Mouse (Mus musculus) retina, postnatal 1 day (tissue): ENCODE data around the gene Gm45618.
"Not testable (repeated sequence)": the region's sequence is repeated elsewhere in the genome, so short reads cannot be mapped to it uniquely, and the experiment has no call there.

Experiments
- DNase-seq: peaks from one replicate; pipeline ENCODE4 v3.0.0-alpha.2; 2012

The Gm45618 gene

DNA sequence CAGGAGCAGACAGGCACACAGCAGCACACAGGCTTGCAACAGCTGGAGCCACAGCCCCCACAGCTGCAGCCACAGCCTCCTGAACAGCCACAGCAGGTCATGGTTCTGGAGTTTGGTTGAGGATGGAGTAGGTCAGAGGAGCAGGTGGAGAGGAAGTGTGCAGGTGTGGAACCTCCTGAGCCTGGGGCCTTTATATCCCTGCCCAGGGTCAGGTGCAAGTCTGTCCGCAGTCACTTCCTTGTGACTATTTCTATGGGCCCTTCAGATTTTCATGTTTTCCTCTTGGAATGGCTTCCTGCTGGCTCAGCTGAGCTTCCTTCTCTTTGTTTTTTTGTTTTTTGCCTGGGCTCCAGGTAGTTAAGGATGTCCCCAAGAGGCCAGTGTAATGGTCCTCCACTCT is at the start of gene Gm45618:
TSS of gene Gm45618 (minus strand) at position 101 of the 400 bp plus-strand sequence.
- not testable (repeated sequence) for DNase-seq

DNA sequence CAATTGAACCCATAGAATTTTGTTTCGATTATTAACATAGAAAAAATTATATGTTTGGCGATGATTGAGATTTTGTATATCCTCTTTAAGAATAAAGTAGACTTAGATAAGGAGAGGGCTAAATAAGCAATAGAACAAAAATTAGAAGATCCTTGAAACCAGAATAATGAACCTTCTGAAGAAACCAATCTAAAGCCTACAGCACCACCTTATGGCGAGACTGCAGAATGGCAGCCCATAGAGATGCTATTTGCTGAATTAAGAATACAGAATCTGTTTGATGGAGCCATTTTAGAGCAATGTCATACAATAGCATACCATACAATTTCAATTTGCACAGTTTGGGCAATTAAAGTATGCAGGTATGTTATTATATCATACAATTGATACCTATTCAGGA is 49.3 kb upstream of the Gm45618 start:
- DNase-seq: peak; percentile 42

DNA sequence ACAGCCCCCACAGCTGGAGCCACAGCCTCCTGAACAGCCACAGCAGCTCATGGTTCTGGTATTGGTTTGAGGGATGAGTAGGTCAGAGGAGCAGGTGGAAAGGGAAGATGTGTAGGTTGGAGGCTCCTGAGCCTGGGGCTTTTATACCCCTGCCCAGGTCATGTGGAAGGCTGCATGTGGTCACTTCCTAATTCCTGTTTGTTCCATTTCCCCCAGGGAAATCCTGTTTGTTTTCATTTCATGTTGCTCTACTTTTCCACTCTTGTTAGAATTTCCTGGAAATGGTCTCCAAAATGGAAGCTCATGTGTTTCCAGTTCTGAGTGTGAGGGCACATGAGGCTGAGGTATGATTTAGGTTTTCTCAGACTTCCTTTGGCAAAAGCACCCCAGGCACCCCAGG is 45.1 kb upstream of the Gm45618 start, which contains the start of gene Gm4553:
TSS of gene Gm4553 (minus strand) at position 101 of the 400 bp plus-strand sequence.
- DNase-seq: not testable (repeated sequence)

DNA sequence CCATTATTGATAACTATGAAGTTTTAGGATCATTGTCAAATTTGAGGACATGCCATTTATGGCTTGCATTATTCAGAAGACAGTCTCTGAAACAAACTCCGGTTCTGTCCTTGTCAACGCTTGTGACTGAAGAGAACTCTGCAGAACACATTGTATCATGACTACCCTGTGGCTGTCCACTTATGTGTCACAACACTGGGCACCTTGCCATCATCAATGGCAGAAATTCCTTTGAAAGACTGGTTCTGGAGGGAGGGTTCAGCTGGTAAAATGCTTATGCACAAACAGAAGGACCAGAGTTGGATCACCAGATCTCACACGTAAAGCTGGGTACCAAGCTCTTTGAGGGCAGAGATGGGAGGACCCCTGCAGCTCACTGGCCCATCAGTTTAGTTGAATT is 38.8 kb upstream of the Gm45618 start:
- DNase-seq: no peak

DNA sequence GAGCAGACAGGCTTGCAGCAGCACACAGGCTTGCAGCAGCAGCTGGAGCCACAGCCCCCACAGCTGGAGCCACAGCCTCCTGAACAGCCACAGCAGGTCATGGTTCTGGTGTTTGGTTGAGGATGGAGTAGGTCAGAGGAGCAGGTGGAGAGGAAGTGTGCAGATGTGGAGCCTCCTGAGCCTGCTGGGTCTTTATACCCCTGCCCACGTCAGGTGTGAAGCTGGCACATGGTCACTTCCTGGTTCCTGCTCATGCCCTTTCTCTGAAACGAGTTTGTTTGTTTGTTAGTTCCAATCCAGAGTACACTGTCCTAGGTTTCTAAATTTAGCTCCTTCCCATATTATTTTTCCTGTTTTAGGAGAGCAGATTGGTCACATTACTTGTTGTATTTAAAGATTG is 36.5 kb upstream of the Gm45618 start, which contains the start of gene Gm29735:
TSS of gene Gm29735 (minus strand) at position 101 of the 400 bp plus-strand sequence.
- DNase-seq: not testable (repeated sequence)

DNA sequence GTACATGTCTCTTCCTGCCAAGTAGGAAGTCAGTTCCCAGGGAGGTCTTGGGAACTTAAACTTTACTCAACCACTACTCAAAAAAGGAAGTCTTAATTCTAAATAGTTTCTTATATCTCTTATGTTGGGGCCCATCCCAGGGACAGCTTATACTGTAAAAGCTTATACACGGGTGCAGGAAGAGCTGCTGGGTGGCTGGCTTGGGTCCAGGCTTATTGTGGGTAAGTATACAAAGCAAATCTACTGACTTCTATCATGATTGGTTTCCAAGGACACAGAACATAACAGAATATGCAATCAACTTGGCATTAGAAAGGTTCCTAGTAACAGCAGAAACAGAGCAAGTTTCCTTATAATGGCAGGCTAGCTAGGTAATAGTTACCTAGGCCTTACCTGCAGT is 34.8 kb upstream of the Gm45618 start:
- no peak for DNase-seq

DNA sequence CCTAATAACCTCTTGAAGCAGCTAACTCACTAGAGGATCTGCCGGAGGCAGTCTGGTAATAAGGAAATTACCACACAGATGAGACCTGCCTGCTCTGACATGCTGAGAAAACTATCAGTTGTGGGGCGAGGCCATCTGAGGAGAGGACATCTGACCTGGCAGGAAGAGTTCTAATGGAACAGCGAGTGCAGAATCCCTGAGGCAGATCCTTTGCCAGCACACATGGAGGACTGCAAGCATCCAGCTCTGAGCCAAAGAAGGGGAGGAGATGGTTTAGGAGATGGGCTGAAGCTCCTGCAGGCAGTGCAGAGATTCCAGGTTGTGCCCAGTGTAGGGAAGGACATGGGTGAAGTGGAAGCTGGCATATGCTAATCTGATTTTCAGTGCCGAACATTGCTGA is 31.7 kb upstream of the Gm45618 start:
- DNase-seq: no peak

DNA sequence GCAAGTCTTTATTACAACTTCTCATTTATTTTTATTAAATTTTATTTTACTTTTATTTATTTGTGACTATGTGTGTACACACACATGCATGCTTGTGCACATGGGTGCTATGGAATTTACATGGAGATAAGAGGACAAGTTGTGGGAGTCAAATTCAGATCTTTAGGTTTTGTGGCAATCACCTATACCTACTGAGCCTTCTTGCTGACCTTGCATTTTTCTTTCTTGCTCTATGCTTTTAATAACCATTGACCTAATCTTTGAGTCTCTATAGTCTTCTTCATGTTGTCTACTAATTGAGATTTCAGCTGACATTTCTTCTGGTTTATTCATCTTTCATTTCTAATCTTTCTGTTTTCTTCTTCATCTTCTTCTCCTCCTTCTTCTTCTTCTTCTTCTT is 28.1 kb upstream of the Gm45618 start:
- DNase-seq: no peak

DNA sequence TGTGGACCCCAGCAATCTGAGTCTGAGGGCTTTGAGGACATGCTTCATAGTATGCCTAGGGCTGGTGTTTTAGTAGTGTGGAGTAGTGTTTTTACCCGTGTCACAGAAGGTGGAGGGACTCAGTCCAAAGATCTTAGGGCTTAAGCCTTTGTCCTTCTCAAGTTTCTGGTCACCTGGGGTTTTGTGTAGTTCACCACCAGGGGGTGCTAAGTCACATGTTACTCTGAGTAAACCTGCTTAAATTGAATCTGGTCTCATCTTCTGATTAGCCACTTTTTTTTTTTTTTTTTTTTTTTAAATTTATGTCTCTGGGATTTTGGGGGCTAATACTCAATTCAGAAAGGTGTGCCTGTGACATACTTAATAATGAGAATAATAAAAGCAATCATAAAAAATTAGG is 25.5 kb upstream of the Gm45618 start:
- peak; percentile 74 for DNase-seq

DNA sequence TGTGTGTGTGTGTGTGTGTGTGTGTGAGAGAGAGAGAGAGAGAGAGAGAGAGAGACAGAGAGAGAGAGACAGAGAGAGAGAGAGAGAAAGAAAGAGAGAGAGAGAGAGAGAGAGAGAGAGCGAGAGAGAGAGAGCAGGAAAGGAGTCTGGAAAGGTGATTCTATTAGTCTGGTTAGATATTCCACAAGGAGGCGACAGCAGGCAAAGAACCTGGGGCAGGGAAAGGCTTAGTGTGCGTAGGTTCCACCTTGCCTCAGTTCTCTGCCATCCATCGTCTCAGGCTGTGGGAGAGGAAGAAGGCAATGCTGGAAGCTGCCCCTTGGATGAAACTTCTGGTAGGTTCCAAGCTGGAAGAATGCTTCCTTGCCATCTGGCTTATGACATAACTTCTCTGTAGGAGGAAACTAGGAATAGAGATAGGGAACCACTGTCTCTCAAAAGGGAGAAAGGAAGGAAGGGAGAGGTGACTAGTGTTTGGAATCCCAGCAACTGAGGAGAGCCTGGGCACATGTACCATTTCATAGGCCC is 24.9 kb upstream of the Gm45618 start:
- DNase-seq: no peak

DNA sequence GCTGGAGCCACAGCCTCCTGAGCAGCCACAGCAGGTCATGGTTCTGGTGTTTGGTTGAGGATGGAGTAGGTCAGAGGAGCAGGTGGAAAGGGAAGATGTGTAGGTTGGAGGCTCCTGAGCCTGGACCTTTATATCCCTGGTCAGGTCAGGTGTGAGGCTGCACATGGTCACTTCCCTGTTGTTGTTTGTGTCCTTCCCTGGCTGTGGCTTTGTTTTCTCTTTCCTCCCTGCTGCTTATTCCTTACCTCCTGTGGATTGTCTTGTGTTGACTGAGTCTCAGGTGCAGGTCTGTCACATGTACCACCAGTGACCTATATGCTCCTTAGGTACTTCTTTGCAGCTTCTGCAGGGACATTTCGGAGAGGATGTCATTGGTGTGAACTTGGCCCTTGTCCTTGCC is 24.0 kb upstream of the Gm45618 start, which contains the start of gene Gm45337:
TSS of gene Gm45337 (minus strand) at position 101 of the 400 bp plus-strand sequence.
- no peak for DNase-seq

DNA sequence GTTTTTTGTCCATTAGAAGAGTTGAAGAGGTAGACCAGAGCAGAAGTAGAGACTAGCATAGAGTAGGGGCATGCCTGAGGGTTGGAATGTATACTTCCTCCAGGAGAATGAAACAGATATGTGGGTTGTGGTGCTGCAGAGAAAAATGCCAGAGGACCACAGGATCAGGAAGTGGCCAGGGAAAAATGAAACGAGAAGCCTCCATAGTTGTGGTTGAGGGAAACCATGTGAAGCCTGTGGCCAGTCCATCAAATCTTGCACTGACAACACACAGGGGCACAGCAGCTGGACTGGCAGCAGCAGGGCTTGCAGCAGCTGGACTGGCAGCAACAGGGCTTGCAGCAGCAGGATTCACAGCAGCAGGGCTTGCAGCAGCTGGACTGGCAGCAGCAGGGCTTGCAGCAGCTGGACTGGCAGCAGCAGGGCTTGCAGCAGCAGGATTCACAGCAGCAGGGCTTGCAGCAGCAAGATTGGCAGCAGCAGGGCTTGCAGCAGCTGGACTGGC is 23.0 kb upstream of the Gm45618 start:
- DNase-seq: not testable (repeated sequence)

DNA sequence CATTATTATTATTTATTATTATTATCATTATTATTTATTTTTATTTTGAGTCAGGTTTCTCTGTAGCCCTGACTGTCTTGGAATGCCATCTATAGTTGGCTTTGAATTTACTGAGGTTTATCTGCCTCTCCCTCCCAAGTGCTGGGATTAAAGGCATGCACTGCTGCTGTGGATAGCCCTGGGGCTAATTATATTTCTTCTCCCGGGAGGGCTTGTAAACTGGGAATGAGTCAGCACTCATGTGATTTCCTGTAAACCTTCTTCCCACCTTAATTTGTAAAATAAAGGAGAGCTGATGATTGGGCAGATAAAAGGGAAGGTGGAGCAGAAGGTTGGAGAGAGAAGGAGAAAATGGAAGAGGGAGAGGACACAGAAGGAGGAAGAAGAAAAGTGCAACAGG is 20.2 kb upstream of the Gm45618 start:
- no peak for DNase-seq

DNA sequence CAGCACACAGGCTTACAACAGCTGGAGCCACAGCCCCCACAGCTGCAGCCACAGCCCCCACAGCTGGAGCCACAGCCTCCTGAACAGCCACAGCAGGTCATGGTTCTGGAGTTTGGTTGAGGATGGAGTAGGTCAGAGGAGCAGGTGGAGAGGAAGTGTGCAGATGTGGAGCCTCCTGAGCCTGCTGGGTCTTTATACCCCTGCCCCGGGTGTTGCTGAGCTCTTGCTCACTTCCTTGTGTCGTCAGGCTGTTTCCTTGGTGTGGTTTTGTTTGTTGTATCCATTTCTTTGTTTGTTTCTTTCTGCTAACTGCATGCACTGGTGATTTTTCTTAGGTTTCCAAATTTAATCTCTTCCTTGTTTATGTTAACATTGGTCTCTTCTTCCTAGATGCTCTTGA is 15.4 kb upstream of the Gm45618 start, which contains the start of gene Gm39115:
TSS of gene Gm39115 (minus strand) at position 101 of the 400 bp plus-strand sequence.
- DNase-seq: not testable (repeated sequence)

DNA sequence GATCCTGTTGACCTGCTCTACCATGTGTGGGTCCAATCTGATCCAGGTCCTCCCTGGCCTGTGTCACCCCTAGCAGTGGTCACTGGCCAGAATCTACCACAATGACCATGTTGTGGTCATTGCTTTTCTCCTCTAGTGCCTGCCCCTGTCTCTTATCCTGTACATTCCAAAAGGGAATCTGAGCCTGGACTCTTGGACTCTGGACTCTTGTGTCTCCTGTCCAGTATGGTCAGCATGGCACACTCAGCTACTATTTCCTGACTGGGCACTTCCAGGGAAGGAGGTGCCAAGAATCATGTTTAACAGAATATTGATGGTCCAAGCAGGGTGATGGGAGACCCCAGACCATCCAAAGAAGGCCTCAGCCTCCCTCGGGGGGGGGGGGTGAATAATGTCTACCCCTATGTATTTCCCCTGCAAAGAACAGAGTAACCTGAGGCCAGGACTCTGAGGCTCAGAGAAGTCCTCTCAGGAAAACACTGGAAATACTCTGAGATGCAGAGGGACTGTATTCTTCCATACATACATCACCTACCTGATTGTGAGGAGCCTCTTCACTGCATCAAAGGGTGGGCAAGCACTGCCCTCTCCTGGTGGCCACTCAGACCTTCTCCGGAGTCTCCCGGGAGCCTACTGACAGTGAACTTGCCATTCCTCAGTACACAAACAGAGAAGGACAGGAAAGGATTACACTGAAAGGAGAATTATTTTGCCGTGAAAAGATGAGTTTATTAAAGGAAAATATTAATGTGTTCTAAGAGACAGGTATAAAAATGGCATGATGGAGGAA is 13.9 kb upstream of the Gm45618 start:
- peak; percentile 38 for DNase-seq

DNA sequence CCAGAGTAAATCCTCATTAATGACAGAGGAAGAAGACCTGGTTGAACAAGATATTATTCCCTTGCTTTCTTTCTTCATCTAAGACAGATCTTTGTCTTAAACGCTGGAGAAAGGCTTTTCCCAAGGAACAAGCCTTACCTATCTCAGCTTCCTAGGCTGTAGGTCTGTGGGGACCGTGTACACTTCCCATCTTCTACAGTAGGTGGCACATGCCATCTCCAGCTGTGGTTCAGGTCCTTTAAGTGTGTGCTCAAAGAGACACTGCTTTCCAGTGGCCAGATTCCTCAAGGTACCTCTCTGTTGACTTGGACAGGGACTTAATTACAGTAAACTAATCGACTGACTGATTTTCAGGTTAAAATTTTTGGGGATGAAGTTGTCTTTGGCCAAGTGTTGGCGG is 8.3 kb upstream of the Gm45618 start:
- no peak for DNase-seq

DNA sequence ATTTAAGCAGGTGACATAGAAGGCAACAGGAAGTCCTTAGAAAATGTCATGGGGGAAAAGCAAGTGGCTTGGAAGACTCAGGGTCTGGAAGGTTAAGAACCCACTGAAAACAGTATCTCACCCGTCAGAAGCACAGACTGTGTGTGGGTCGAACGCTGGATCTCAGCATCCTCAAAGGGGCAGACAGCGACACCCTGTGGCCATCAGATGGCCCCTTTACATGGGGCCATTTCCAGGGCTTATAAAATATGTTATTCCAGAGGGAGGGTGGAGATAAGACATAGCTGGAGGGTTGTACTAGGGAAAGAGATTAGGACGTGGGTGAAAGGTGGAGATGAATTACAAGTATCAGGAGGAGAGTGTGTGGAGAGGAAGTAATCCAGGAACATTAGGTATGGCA is 897 bp downstream of the Gm45618 start:
- DNase-seq: peak; percentile 46

DNA sequence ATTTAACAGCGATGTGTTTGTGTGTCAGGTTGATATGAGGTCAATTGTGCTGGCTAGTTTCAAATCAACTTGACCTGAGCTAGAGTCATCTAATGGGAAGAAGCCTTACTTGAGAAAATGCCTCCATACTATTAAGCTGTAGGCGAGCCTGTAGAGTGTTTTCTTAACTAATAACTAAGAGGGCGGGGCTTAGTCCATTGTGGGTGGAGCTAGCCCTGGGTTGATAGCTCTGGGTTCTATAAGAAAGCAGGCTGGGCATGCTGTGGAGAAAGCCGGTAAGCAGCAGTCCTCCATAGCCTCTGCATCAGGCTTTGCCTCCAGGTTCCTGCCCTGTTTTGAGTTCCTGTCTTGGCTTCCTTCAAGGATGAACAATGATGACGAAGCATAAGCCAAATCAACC is 15.8 kb downstream of the Gm45618 start:
- DNase-seq: no peak

DNA sequence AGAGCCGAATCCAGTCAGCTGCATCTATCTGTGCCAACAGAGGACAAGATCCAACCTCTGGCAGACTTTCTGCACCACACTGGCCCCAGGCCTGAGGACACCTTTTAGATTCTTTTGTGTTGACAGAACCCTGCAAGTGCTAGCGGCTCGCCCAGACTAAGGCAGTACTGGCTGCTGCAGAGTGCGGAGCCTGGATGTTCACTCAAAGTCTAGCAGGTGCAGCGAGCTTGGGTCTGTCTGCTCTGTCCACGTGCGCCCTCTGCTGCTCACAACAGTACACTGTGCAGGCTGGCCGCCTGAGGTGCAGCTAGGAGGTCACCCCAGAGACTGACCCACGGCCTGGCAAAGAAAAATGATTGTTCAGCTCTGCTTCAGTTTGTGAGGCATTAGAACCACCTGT is 22.8 kb downstream of the Gm45618 start:
- DNase-seq: peak; percentile 89

DNA sequence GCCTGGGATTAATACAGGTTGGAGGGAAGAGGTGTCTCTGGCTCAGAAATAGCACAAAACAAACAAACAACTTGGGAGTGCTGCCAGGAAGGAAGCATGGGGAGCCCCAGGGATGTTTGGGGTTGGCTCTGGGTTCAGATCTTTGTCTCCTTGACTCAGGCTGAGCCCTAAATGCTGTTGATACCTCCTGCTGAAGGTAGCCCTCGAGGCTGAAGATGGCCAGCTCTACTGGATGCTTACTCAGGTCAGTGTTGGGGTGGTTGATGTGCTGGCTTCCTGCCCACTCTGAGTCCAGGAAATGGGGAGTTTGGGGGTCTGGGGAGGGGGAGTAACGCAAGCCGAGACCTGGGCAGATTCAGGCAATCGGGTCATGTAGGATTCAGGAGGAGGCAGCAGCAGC is 23.8 kb downstream of the Gm45618 start:
- no peak for DNase-seq

DNA sequence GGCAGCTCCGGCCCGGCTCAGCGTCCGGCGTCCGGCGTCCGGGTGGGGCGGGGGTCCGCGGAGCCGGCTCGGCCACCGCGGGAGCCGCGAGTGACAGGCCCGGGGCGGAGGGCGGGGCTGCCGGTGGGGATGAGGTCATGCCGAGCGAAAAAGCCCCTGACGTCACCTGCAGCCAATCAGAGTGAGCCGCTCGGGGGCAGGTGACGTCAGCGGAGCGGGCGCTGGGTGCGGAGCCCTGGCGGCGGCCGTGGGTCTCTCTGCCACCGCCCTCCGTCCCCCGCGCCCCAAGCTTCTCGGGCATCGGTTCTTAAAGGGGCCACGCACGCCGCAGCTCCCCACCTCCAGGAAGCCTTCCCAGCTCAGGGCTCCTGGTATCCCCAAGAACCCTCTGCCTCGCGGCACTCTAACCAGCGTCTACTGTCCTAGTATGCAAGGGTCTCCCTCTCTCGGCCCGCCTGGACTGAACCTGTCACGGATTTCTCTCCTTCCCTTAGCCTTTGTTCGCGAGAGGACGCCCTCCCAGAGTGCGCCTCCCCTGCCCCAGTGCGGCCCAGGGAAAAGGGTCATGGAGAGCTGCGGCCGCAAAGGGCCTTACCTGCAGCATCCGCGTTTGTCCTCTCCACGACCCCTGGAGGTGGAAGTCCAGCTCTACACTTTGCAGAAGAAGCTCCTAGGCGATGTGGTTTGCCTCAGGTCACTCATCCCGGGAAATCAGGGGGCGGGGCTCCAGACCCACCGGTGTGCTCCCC is 25.2 kb downstream of the Gm45618 start, which contains the start of gene Dusp8:
TSS of gene Dusp8 (minus strand) at position 661 of the 749 bp plus-strand sequence.
- DNase-seq: peak; percentile 97

DNA sequence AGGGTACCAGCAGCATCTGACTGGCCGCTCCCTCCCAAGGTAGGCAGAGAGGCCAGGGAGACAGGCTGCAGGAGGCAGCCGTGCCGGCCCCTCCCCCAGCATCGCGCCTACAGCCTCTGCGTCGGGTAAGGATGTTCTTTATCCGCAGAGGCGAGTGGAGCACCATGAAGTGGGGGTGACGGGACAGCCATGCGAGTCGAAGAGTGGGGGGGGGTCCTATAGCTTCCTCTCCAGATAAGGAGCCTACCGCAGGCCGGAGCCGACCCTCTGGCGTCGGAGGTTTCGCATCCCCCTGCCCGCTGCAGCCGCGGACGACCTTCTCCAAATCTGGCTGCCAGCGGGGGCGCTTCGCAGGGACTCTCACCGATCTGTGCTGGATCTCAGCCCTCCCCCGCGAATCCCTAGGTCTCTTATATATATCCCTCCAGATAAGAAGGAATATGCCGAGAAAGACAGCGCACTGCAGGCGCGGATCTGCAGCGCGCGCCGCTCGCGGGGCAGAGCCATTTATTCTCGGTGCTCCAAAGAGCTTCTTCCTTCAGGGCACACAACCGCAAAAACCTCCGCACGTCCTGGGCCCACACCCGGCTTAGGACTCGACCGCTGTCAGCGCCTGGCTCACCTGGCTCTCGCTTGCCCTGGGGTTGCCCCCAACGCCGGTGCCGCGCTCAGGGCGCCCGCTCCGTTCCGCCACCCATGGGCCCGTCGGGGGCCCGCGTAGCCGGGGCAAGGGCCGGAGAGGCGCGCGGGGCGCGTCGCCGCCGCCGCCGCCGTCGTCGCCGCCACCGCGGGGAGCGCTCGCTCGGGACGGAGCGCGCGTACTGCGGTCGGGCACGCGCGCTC is 26.0 kb downstream of the Gm45618 start:
- peak; percentile 52 for DNase-seq
